Mouse (Mus musculus) spleen, postnatal 14 days (tissue): ENCODE data around the gene Flcn.
A peak's percentile ranks its signal among the peaks of the same experiment; 100 is the strongest.
"Not testable (repeated sequence)": the region's sequence is repeated elsewhere in the genome, so short reads cannot be mapped to it uniquely, and the experiment has no call there.

Experiments
- DNase-seq, 2 experiments: peaks; one replicate each; pipeline ENCODE4 v3.0.0; 2021 to 2022; ENCODE audit warnings: low spot score in 2 of 2

Gene Flcn

DNA sequence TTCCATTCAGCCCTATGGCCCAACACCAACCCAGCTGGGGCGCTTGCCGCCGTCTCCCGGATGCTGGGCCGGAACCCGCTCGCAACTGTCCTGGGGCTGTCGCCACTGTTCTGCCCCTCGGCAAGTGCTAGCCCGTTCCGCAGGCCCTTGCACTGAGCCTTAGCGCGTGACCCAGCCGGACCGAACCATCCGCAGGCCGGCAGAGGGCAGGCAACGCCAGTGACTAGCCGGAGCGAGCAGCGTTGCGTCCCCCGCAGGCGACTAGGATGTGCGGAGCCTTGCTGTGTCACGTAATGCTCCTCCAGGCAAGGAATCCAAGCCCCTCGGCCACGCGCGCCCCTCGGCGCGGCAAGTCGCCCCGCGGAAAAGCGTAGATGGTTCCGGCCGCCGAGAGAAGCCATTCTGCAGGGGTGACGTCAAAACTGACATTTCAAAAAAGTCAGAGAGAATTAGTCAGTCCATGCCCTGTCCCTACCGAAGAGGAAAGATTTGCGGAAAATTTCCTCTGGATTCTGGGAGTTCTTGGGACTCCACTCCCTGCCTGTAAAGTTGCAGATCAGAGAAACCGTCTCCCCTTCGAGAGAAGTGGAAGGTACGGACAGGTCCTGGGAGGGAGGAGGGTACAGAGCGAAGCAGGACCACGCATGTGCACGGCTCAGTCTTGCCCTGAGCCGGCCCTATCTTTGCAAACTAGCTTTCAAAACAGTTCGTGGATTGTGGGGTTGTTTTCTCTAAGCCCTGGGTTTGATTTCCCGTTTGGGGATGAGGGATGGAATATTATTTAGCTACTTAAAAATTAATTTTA is at the start of gene Flcn:
Flcn (minus strand) TSS at position 347 of the 805 bp plus-strand sequence.
- peak; percentile 68 to 77 for DNase-seq

DNA sequence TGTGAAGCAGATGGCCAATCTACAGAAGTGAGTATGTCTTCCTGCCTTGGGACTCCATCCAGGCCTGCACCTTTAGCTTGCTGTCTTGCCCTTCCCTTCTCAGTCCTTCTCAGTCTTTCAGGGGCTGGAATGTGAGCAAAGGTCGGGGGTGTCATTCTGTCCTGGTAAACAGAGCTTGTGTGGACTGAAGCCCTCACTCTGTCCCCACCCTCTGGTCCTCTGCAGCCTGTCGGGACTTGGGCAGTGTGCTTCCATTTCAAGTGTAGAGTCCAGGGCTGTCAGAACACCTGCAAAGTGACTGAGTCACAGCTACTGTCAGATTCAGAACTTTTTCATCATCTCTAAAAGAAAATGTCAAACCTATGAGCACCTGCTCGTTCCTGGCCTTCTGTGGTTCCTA is 43.0 kb upstream of the Flcn start:
- DNase-seq, result no peak

DNA sequence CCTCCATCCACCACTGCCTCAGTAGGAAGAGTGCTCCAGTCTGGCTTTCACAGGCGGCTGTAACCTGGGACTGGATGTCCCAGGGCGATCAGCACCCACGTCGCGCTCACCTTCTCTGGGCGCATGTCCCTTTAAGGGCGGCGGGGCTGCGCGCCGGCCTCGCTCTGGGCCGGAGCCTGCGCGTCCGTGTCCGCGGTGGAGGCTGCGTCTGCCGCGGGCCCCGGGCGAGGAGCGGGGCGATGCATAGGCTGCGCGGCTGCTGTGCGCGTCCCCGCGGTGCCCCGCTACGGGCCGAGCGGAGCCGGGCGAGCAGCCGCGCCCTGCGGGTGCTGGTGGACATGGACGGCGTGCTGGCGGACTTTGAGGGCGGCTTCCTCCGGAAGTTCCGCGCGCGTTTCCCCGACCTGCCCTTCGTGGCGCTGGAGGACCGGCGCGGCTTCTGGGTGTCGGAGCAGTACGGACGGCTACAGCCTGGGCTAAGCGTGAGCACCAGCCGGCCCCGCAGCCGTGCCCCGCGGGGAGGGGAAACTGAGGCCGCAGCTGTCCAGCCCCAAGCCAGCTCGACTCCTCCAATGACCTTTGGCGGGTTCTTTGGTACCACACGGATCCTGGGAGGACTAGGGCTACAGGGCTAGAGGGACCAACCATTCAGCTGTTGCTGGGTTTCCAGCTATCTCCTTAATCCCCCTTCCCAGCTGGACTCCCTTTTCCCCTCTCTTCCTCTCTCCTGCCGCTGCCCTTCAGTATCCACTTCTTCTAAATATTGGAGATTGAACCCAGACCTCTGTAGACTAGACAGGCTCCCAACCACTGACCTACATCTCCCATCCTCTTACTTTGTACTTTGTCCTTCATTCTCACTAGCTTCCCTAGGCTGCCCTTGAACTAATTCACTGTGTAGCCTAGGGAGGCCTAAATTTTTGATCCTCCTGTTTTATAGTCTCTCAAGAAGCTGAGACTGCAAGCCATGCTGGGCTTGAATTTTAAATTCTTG is 38.4 kb upstream of the Flcn start:
- peak; percentile 53 to 64 for DNase-seq

DNA sequence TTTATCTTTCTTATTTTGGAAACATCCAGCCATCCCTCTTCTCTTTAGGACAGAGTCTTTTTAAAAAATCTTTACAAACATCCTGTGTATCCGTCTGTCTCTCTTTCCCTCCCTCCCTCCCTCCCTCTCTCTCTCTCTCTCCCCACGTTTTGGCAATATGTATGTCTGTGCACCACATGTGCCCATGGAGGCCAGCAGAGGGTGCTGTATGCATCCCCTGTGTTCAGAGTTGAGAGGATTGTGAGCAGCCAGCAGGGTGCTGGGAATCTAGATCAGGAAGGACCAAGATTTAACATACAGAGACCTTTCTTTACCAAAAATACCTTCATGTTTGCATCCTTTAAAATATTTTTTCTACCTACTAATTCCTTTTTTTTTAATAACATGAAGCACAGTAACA is 37.3 kb upstream of the Flcn start:
- DNase-seq, result peak in 1 of 2 experiments; percentile 44

DNA sequence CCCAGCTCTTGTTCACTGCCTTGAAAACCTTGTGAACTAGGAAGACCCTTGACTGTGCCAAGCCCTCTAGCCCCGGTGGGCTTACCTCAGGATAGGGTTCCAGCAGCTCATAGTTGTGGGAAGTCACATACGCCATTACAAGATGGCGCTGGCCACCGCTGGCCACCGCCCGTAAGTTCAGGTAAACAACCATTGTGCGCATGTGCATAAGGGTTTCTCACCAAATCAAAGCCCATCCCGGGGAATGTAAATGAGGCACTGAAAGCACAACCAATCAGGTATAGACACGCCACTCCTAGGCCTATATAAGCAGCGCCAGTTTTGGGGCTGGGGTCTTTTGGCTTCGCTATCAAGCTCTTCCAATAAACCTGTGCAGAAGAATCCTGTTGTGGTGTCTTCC is 36.5 kb upstream of the Flcn start:
- DNase-seq, result no peak

DNA sequence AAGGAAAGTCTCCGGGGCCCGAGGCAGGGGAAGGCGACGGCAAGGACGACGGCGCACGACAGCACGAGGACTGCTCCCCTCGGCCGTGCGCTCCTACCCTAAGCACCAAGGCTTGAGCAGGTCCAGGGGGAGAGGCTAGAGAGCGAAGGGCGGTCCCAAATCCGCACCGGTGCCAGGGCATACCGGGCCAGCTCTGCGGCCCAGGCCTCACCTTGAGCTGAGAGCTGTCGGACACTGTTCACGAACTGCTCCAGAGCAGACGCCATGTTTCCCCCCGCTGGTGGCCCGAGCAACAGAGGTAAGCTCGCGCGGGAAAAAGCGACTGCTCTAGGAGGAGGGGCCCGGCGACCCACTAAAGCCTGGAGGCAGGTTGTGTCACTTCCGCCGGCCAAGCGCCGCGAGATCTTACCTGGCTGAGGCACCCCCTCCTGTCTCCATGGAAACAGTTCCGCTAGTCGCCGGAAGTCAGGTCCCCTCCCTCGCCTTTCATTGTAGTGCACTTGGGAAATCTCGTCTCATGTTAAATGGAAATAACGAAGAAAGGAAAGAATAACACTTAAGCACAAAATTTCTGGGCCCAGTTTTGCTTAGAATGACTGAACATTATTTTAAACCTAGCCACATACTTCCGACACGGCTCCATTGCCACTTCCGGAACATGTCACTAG is 29.8 kb upstream of the Flcn start, which contains the start of gene Cops3:
Cops3 (minus strand) TSS at position 380 of the 668 bp plus-strand sequence.
- peak; percentile 83 to 88 for DNase-seq

DNA sequence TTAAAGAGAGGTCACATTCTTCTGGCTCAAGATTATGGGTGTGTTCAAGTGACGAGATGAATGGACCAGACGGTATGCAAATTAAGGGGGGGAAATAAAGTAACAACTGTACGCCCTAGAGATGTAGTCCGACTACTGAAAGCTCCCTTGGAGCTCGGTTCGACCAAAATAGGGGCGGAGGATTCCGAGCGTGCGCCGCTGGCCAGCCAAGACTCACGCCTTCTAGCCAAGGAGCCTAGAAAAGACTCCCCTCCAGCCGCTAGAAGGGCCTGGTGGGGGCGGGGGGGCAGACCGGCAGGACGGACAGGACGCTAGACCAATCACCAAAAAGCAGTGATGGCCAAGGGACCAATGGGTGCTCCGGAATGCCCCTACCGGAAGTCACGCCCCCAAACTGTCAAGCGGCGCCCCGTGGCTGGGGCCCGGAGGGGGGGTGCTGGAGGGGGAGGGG is 29.2 kb upstream of the Flcn start, which contains the start of gene Nt5m:
Nt5m (plus strand) TSS at position 440 of the 451 bp plus-strand sequence.
- DNase-seq, result peak; percentile 87 to 90

DNA sequence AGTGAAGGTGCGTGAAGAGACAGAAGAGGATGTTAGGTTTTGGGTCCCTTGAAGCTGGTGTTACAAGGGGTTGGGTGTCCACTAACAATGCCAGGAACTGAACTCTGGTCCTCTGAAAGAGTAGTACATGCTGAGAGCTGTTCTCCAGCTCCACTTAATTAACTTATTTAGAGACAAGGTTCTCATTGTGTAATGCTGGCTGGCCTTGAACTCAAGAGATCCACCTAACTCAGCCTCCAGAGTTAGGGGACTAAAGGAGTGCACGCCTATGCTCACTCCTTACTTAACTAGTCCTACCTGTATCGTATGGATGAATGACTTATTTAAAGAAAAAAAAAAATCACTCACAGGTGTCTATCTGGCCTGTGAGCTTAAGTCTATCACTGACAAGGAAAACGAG is 28.6 kb upstream of the Flcn start:
- no peak for DNase-seq

DNA sequence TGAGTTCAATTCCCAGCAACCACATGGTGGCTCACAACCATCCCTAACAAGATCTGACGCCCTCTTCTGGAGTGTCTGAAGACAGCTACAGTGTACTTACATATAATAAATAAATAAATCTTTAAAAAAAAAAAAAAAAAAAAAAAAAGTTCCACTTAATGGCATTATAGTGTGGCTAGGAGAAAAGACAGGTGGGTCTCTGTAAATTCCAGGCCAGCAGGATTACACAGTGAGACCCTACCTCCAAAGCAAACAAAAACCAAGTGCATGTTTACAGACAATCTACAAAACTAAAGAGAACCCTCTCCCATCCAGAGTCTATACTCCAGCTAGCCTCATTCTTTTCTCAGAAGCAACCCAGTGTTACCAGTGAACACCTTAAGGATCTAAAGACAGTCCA is 28.0 kb upstream of the Flcn start:
- not testable (repeated sequence) for DNase-seq

DNA sequence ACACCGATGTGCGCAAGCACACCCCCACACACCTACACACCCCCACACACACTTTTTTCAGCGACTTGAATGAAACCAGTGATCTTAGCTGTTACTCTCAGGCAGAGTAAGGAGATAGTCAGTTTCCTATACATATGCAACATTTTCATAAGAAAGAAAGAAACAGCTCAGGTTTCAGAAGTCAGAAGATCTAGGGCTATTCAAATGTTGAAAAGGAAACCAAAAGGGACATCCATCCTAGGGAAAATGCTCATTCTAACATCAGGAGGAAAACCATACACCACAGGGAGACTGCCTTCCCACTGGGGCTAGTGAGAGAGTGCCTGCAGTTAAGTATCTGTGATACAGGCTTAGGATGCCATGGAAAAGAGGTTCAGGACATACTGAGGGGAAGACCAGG is 11.8 kb upstream of the Flcn start:
- DNase-seq, result no peak

DNA sequence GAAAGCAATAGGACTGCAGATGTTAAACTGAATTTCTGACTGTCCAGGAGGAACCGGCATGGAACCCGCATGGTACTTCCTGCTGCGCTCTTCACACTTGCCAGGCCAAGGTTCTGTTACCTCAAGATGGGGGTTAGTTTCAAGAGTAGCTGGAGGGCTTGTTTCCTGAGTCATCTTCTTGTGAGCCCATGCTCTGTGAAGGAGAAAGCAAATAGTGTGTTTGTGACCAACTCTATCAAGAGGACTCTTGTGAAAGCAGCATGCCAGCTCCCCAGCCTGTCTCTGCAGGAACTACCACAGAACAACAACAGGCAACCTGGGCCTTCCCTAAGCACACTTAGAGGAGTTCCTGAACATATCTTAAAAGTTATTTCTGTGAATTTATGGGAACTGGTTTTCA is 8.1 kb upstream of the Flcn start:
- no peak for DNase-seq

DNA sequence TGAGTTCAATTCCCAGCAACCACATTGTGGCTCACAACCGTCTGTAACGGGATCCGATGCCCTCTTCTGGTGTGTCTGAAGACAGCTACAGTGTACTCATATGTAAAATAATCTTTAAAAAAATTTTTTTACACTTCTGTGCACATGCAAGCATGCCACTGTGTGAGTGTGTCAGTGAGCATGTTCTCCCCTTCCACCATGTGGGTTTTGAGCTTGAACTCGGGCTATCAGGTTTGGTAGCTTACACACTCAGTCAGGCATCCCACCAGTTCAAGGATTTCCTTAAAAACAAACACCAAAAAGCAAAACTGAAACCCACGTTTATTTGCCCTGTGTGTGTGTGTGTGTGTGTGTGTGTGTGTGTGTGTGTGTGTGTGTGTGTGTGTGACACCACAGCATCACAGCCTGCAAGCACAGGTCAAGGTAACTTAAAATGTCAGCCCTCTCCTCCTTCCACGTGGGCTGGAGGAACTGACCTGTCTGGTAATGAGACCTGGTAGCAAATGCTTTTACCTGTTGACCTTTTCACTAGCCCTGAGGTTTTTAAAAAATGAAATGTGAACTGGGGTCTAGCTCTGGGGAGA is 5.8 kb upstream of the Flcn start:
- DNase-seq, result no peak

DNA sequence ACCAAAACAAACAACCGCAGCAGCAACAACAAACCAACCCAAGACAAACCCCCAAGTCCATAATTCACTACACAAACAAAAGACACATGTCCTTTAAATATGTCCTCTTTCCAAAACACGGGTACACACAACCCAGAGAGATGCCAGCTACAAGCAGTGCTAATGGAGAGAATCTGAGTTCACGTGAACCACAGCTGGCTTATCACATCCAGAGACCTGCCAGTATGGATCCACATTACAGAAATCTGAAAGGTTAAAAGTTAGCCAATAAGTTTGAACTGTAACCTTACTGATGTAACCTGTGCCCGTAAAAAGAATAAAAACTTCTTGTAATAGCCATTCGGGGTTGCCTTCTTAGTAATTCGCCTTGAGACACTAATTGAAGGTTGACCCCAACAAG is 5.1 kb upstream of the Flcn start:
- no peak for DNase-seq

DNA sequence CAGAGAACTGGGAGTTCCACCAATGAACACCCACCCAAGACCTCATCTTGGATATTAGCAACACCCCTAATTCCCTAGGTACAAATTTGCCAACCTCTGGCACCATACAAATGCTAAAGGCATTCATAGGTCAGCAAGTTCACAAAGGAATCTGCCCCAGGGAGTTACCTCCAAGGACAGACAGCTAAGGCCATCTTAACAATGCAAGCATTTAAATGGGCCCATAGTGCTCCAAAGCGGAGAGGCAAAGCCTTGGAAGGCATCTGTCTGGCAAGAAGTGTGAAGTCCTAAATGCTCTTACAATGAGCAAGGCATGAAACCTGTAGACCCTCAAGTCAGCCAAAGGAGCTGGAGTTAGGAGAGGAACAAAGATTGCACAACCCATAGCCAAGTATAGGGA is 4.5 kb upstream of the Flcn start:
- no peak for DNase-seq

DNA sequence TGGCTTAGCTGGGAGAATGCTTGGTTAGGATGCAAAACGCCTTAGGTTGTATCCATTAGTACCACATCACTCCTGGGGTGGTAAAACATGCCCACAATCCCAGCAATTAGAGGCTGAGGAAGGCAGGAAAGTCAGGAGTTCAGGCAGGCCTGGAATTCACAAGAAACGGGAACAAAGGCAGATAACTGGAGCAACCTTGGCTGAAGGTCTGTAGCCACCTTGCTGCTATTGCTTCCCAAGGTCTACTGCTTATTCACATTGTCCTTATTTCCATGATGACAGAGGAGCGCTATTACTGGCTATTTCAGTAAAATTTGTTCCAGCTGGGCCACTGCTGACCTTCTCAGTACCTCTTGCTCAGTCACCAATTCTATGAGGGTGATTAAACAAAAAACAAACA is 3.5 kb upstream of the Flcn start:
- DNase-seq, result no peak

DNA sequence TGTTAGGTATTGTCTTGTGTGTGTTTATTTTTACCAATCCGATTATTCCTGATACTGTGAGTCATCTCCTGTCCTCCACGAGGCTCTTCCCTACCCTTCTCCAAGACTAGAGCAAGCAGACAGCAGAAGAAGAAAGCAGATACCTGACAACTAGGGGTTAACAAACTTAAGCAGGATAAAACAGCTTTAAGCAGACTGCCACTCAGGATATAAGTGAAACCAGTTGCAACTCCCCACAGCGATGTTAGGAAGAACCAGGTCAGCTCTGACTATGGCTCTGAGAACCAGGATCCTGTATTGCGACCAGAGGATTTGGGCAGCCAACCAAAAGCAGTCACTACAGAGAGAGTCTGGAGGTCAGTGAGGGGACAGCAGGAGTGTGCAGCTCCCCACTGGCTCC is 1.4 kb upstream of the Flcn start:
- no peak for DNase-seq

DNA sequence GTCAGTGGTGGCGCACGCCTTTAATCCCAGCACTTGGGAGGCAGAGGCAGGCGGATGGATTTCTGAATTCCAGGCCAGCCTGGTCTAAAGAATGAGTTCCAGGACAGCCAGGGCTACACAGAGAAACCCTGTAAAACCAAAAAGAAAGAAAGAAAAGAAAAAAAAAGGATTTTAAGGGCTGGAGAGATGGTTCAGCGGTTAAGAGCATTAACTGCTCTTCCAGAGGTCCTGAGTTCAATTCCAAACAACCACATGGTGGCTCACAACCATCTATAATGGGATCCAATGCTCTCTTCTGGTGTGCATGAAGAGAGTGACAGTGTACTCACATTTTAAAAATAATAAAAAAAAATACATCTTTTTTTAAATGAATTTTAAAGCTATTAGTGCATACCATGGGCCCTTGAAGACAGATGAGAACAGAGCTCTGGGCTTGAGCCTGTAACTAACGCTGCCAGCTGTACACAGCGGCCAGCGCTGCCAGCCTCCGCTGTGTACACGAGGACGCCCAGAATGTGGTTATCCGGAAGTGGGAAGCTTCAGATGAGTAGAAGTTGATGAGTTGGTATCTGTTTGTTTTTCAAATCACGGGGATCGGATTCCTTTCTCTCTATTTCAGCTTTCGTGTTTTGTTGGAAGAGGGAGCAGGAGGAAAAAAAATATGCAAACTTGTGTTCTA is 803 bp upstream of the Flcn start:
- DNase-seq, result no peak

DNA sequence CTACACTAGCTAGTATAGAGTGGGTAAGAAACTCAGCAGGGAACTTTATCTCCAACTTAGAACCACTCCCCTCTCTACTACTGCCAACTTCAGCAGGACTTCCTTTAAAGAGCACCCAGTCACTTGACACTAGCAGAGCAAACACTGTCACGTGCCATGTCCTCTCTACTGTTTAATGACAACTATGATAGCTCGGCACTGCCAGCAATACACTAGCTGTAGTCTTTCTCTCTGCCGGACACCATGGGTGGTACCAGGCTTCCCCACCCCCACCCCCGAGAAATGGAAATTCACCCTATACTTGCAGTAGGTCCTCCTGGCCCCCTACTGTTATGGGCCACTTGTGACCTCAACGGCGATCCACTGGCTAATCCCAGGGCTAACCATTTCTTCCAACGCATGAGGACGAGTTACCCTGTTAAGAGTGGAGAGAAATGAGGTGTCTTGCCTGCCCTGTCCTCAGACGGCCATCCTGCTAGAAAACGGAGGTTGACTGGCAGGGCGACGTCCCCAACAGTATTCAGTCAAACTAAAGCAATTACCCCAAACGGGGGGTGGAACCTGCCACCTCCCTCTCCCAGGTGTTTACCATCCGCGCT is 646 bp downstream of the Flcn start:
- DNase-seq, result no peak

DNA sequence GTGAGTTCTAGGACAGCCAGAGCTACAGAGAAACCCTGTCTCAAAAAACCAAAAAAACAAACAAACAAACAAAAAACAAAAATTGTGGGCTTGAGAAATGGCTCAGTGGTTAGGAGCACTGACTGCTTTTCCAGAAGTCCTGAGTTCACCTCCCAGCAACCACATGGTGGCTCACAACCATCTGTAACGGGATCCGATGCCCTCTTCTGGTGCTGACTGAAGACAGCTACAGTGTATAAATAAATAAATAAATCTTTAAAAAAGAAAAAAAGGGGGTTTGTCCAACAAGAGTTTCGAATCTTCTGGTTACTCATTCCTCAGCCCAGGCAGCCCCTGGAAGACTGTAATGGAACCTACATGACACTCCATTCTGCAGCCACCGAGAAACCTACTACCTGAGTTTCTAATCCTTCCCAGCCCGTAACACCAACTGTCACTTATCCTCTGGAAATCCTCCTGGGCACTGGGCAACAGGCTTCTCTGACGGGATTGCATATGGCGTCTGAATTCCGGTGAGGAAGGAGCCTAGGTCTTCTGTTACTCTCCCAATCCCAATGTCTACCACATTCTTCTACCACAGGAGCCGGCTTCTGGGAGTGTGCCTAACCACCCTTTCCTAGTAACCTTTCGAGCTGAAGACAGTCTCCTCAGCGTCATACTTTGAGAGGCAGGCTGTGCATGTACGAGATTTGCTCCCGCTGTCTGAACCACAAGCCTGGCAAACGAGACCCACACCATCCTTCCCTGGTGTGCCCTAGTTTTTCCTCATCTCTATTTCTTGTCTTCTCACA is 1.5 kb downstream of the Flcn start:
- DNase-seq, result no peak

DNA sequence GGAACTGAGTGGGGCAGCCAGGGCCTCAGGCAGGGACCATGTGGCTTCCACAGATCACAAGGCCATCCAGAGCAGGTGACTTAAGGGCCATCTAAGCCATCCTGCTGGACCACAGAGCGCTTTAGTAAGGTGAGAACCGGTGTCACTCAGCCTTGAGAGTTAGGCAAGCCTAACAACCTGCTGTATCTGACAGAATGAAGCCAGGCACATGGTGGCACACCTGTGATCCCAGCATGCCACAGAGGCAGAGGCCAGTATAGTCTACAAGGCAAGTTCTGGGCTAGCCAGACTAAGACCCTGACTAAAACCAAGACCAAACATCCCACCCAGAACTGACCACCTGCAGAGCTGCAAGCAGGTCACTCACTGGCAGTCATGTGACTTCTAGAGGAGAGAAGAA is 4.2 kb downstream of the Flcn start:
- no peak for DNase-seq
